Mouse (Mus musculus): ENCODE measurements around the gene Cypt15. TPM values are rescaled to one million over a fixed set of nuclear protein-coding genes. Genes with fewer than 3 reads are reported as not detected.

Gene Cypt15
- polyA plus RNA-seq (2012; rRNA removed; ENCODE audit: low replicate concordance): not detected in 2 replicates

GRCm38 (mm10) chrX:39345967-39346366 is at the start of gene Cypt15:
TSS of gene Cypt15 (plus strand) at chrX:39346267.

Data from mammary gland, adult 2 months (tissue).